Mouse (Mus musculus): ENCODE results near the gene Capzb. TPM values are rescaled to one million over a fixed set of nuclear protein-coding genes. Genes with fewer than 3 reads are reported as not detected.
A peak's percentile ranks its signal among the peaks of the same experiment; 100 is the strongest.

The Capzb gene
- polyA plus RNA-seq, 1 experiment from 2014 or later: 244 TPM

DNA sequence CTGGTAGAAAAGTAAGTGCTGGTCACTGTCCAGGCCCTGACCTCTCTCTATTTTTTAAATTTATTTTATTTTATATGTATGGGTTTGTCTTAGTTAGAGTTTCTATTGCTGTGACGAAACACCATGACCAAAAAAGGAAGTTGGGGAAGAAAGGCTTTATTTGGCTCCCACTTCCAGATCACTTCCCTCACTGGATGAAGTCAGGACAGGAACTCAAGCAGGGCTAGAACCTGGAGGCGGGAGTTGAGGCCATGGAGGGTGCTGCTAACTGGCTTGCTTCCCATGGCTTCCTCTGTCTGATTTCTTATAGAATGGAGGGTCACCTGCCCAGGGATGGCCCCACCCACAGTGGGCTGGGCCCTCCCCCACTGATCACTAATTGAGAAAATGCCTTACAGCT lies 31.6 kb upstream of the Capzb start:
- no peak for DNase-seq (ENCODE audit: low spot score, missing footprints)
- 67% methylated on average over 2 of the region's 2 CpGs for WGBS

DNA sequence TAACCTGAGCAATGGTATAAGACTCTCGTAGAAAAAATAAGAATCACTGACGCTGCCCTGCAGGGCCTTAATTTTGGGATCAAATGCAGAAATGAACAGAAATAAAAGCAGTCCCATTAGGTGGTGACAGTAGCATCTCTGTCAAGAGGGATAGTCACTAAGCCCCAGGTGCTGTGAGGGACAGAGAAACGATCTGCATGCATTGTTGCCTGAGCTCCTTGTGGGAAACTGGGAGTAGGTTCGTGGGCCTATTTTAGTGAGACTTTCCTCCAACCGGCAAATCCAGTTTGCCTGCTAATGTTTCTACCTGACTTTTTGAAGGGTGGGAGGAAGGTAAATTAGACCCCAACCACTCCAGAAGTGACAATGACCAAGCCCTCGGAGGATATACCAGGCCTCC lies 28.6 kb upstream of the Capzb start:
- ATAC-seq (ENCODE audit: low FRiP score): no peak
- 86% methylated on average over 6 of the region's 6 CpGs for WGBS
- no peaks in the 10 kb centered on the region for H3K36me3 ChIP-seq (ENCODE audit: control insufficient read depth, insufficient read depth, low read length)

More for the DNA sequence above, 31.6 kb upstream of the Capzb start:
- no peak overlapping the region for H3K27ac ChIP-seq (ENCODE audit: low read depth, low read length)
- H3K9me3 ChIP-seq (ENCODE audit: control insufficient read depth, low read length): no peaks in the 10 kb centered on the region
- H3K36me3 ChIP-seq (ENCODE audit: control insufficient read depth, insufficient read depth, low read length): no peaks in the 10 kb centered on the region
- no peaks in the 10 kb centered on the region for H3K4me1 ChIP-seq (ENCODE audit: control insufficient read depth, insufficient read depth, low read length)
- no peak overlapping the region for H3K4me2 ChIP-seq
- no peak for ATAC-seq (ENCODE audit: low FRiP score)
- H3K27me3 ChIP-seq (ENCODE audit: control insufficient read depth, insufficient read depth, low read length): no peaks in the 10 kb centered on the region
- no peak overlapping the region for H3K9ac ChIP-seq (ENCODE audit: low read length)
- no peak overlapping the region for H3K4me3 ChIP-seq (ENCODE audit: low read depth, low read length)

DNA sequence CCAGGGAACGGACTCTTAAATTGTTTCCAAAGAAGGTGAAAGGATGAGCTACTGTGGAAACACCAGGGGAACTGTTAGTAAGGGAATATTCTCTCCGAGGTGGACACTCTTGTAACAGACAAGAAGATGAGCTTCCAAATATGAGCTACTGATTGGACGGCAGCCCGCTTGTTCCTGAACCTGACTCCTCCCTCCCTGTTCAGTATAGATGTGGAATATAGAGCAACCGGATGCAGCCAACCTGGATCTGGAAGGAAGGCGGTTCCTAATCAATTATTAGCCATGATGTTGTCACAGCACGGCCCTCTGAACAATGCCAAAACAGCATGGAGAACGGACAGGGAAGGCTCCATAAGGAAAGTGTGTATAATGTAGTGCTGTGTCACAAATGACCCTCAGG lies 27.4 kb upstream of the Capzb start:
- ATAC-seq (ENCODE audit: low FRiP score) (no peak), DNase-seq (ENCODE audit: low spot score, missing footprints) (peak; percentile 77)
- H3K27ac ChIP-seq (ENCODE audit: low read depth, low read length): no peak overlapping the region
- H3K4me2 ChIP-seq: no peak overlapping the region
- H3K4me1 ChIP-seq (ENCODE audit: control insufficient read depth, insufficient read depth, low read length): no peaks in the 10 kb centered on the region
- H3K36me3 ChIP-seq (ENCODE audit: control insufficient read depth, insufficient read depth, low read length): no peaks in the 10 kb centered on the region
- no peak overlapping the region for H3K4me3 ChIP-seq (ENCODE audit: low read depth, low read length)
- no peaks in the 10 kb centered on the region for H3K27me3 ChIP-seq (ENCODE audit: control insufficient read depth, insufficient read depth, low read length)
- no peaks in the 10 kb centered on the region for H3K9me3 ChIP-seq (ENCODE audit: control insufficient read depth, low read length)
- no peak overlapping the region for H3K9ac ChIP-seq (ENCODE audit: low read length)
- WGBS: 90% methylated on average over 8 of the region's 8 CpGs

More for the DNA sequence above, 28.6 kb upstream of the Capzb start:
- H3K4me3 ChIP-seq (ENCODE audit: low read depth, low read length): no peak overlapping the region
- H3K4me2 ChIP-seq: no peak overlapping the region
- H3K9me3 ChIP-seq (ENCODE audit: control insufficient read depth, low read length): no peaks in the 10 kb centered on the region
- peak; percentile 77 for DNase-seq (ENCODE audit: low spot score, missing footprints)
- no peaks in the 10 kb centered on the region for H3K27me3 ChIP-seq (ENCODE audit: control insufficient read depth, insufficient read depth, low read length)
- no peak overlapping the region for H3K9ac ChIP-seq (ENCODE audit: low read length)
- no peaks in the 10 kb centered on the region for H3K4me1 ChIP-seq (ENCODE audit: control insufficient read depth, insufficient read depth, low read length)
- no peak overlapping the region for H3K27ac ChIP-seq (ENCODE audit: low read depth, low read length)

DNA sequence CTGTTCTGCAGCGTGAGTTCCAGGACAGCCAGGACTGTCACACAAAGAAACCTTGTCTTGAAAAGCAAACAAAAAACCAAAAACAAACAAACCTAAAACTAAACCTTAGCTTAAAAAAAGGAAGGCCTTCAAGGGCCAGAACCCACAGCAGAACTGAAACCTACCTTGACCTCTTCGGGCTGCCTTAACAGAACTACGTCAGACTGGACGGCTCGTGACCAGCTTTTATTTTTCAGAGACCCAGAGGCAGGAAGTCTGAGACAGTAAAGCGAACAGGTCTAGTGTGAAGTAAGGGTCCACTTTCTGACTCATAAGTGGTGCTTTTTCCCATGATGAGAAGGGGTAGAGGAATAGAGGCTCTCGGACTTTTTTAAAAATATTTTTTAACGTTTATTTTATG lies 26.5 kb upstream of the Capzb start:
- Histone ChIP-seq H3K9ac (ENCODE audit: low read length) (no peak overlapping the region), H3K27me3 (ENCODE audit: control insufficient read depth, insufficient read depth, low read length) (no peaks in the 10 kb centered on the region), H3K36me3 (ENCODE audit: control insufficient read depth, insufficient read depth, low read length) (no peaks in the 10 kb centered on the region), H3K27ac (ENCODE audit: low read depth, low read length) (no peak overlapping the region), H3K4me1 (ENCODE audit: control insufficient read depth, insufficient read depth, low read length) (no peaks in the 10 kb centered on the region), H3K9me3 (ENCODE audit: control insufficient read depth, low read length) (no peaks in the 10 kb centered on the region), H3K4me3 (ENCODE audit: low read depth, low read length) (no peak overlapping the region), H3K4me2 (no peak overlapping the region)
- ATAC-seq (ENCODE audit: low FRiP score) (no peak), DNase-seq (ENCODE audit: low spot score, missing footprints) (no peak)
- 87% methylated on average over 8 of the region's 8 CpGs for WGBS

DNA sequence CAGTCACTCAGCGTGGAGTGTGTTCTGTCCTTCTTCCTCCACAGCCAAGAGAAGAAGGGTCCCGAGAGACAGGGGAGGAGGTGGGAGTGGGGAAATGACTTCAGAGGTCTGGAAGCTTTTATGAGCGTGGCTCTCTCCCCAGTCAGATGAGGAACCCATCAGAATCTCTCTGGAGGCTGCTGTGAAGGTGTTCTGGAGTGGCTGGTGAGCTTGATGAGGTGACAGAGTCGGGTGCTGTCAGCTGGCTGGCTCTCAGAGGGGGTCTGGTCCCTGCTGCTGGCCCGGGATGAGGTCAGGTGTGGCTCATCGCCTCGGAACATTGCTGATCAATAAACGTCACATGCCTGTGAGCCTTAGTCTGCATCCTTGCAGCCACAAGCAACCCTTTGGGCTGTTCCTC lies 25.6 kb upstream of the Capzb start:
- Histone ChIP-seq H3K27ac (ENCODE audit: low read depth, low read length) (no peak overlapping the region), H3K9me3 (ENCODE audit: control insufficient read depth, low read length) (no peaks in the 10 kb centered on the region), H3K4me1 (ENCODE audit: control insufficient read depth, insufficient read depth, low read length) (no peaks in the 10 kb centered on the region), H3K36me3 (ENCODE audit: control insufficient read depth, insufficient read depth, low read length) (no peaks in the 10 kb centered on the region), H3K27me3 (ENCODE audit: control insufficient read depth, insufficient read depth, low read length) (no peaks in the 10 kb centered on the region), H3K4me3 (ENCODE audit: low read depth, low read length) (no peak overlapping the region), H3K9ac (ENCODE audit: low read length) (no peak overlapping the region), H3K4me2 (no peak overlapping the region)
- ATAC-seq (ENCODE audit: low FRiP score): no peak
- WGBS: 78% methylated on average over 8 of the region's 8 CpGs
- DNase-seq (ENCODE audit: low spot score, missing footprints): no peak

DNA sequence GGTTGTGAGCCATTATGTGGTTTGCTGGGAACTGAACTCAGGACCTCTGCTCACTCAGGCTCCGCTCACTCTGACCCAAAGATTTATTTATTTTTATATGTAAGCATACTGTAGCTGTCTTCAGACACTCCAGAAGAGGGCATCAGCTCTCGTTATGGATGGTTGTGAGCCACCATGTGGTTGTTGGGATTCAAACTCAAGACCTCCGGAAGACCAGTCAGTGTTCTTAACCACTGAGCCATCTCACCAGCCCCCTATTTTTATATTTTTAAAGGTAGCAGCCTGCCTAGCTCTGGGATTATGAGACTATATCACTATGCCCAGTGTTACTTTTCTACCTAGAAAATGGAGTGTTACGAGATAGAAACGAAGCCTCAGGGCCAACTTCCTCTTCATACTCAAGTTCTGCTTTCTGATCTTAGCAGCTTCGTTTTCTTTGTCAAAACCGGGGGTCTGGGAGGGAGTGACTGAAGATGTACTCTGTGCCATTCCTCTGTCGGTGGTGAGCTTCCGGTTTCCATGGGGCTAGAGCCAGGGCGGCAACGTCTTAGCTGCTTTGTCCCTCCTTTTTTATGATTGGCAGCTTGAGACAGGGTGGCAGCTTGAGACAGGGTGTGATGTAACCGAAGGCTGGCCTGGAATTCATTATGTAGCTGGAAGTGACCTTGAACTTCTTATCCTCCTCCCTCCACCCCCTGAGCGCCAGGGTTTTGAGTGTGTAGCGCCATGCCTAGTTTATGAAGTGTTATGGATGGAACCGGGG lies 23.5 kb upstream of the Capzb start:
- H3K4me2 ChIP-seq: no peak overlapping the region
- H3K27ac ChIP-seq (ENCODE audit: low read depth, low read length): no peak overlapping the region
- no peaks in the 10 kb centered on the region for H3K36me3 ChIP-seq (ENCODE audit: control insufficient read depth, insufficient read depth, low read length)
- H3K27me3 ChIP-seq (ENCODE audit: control insufficient read depth, insufficient read depth, low read length): no peaks in the 10 kb centered on the region
- H3K4me1 ChIP-seq (ENCODE audit: control insufficient read depth, insufficient read depth, low read length): no peaks in the 10 kb centered on the region
- no peak for ATAC-seq (ENCODE audit: low FRiP score)
- DNase-seq (ENCODE audit: low spot score, missing footprints): no peak
- 82% methylated on average over 15 of the region's 15 CpGs for WGBS
- no peaks in the 10 kb centered on the region for H3K9me3 ChIP-seq (ENCODE audit: control insufficient read depth, low read length)
- H3K4me3 ChIP-seq (ENCODE audit: low read depth, low read length): no peak overlapping the region
- H3K9ac ChIP-seq (ENCODE audit: low read length): no peak overlapping the region

DNA sequence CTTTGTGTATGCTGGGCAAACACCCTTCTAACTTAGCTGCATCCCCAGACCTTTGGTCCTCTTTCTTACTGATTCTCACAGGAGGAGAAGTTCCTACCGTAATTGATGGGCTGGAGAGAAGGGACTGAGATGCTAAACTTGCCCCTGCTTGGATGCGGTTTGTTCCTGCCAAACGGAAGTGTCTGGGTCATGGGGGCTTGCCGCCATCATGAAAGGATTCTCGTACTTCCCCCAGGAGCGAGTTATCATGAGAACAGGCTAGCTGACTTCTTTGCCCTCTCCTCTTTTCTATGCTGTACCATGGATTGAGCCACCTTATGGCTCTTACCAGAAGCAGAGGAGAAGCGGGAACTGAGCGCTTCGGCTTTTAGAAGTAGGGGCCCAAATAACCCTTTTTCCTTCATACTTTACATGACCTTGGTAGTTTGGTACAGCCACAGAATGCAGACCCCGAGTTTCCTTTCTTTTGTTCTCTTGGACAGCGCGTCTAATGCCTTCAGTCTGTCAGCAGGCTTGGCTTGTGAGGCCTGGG lies 22.9 kb upstream of the Capzb start:
- no peak overlapping the region for H3K4me2 ChIP-seq
- no peaks in the 10 kb centered on the region for H3K27me3 ChIP-seq (ENCODE audit: control insufficient read depth, insufficient read depth, low read length)
- WGBS: 62% methylated on average over 12 of the region's 12 CpGs
- H3K36me3 ChIP-seq (ENCODE audit: control insufficient read depth, insufficient read depth, low read length): no peaks in the 10 kb centered on the region
- H3K4me3 ChIP-seq (ENCODE audit: low read depth, low read length): no peak overlapping the region
- no peaks in the 10 kb centered on the region for H3K9me3 ChIP-seq (ENCODE audit: control insufficient read depth, low read length)
- DNase-seq (ENCODE audit: low spot score, missing footprints) (peak; percentile 81), ATAC-seq (ENCODE audit: low FRiP score) (no peak)
- no peak overlapping the region for H3K27ac ChIP-seq (ENCODE audit: low read depth, low read length)
- no peaks in the 10 kb centered on the region for H3K4me1 ChIP-seq (ENCODE audit: control insufficient read depth, insufficient read depth, low read length)
- no peak overlapping the region for H3K9ac ChIP-seq (ENCODE audit: low read length)

DNA sequence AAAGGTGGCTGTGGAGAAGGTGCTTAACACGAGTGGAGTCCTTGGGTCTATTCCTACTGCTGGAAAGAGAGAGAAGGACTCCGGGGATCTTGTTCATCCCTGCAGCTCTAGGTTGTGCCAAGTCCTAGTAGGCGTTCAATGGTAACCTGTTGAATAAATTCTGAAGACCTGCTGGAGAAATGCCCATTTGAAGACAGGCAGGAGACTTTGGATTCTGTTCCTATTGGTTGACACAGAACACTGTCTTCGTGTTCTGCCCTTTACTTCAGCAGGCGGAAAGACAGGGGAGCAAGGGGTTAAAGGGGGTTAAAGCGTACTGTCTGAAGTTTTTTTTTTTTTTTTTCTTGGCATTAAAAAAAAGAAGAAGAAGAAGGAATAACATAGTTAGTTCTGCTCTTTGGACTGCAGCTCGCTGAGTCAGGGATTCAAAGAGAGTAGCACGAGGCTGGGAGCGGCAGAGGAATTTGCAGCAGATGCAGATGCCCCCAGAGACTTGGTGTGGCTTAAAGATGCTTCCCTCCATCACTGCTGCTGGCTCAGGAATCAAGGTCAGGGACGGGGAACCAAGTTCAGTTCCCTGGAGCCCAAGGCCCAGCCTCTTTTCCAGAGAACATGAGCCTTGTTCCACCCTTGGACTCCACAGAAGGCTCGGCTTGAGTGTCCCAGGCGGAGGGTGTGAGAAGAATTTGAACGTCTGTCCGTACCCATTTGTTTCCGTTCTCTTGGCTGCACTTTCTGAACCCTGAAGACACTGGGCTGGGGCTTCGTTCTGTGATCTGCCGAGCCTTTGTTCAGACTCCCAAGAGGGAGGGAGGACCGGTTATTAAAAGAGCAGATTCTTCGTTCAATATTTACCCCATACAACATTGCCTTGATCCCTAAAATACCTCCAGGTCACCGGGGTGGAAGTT lies 17.4 kb upstream of the Capzb start:
- no peak overlapping the region for H3K4me2 ChIP-seq
- no peak for ATAC-seq (ENCODE audit: low FRiP score)
- no peaks in the 10 kb centered on the region; the same call in 1 of the 2 replicates for H3K9me3 ChIP-seq (ENCODE audit: control insufficient read depth, low read length)
- no peaks in the 10 kb centered on the region for H3K27me3 ChIP-seq (ENCODE audit: control insufficient read depth, insufficient read depth, low read length)
- H3K9ac ChIP-seq (ENCODE audit: low read length): no peak overlapping the region
- H3K27ac ChIP-seq (ENCODE audit: low read depth, low read length): no peak overlapping the region
- WGBS: 65% methylated on average over 20 of the region's 20 CpGs
- DNase-seq (ENCODE audit: low spot score, missing footprints): no peak
- H3K4me1 ChIP-seq (ENCODE audit: control insufficient read depth, insufficient read depth, low read length): no peaks in the 10 kb centered on the region
- H3K4me3 ChIP-seq (ENCODE audit: low read depth, low read length): no peak overlapping the region
- H3K36me3 ChIP-seq (ENCODE audit: control insufficient read depth, insufficient read depth, low read length): no peaks in the 10 kb centered on the region

DNA sequence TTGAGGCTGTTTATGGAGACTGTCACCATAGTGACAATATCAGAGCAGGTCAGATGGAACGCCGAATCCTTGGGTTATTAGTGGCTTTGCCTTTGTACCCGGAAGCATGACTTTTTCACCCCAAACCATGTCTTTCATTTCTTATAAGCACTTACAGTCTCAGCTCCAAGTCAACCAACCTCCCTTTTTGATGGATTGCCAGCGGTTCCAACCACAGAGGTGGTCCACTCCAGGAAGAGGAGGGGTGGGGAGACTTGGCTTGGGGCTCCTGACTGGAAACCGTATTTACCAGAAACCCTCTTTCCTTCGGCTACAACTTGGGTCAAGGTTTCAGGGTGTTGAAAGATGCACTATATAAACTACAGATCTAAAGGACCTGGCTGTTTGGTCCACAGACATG lies 16.7 kb upstream of the Capzb start:
- WGBS: 71% methylated on average over 6 of the region's 6 CpGs
- no peak overlapping the region for H3K4me2 ChIP-seq
- DNase-seq (ENCODE audit: low spot score, missing footprints) (no peak), ATAC-seq (ENCODE audit: low FRiP score) (no peak)
- no peak overlapping the region for H3K27ac ChIP-seq (ENCODE audit: low read depth, low read length)
- H3K27me3 ChIP-seq (ENCODE audit: control insufficient read depth, insufficient read depth, low read length): no peaks in the 10 kb centered on the region
- no peaks in the 10 kb centered on the region for H3K4me1 ChIP-seq (ENCODE audit: control insufficient read depth, insufficient read depth, low read length)
- no peak overlapping the region for H3K4me3 ChIP-seq (ENCODE audit: low read depth, low read length)
- no peaks in the 10 kb centered on the region for H3K36me3 ChIP-seq (ENCODE audit: control insufficient read depth, insufficient read depth, low read length)
- no peaks in the 10 kb centered on the region; the same call in 1 of the 2 replicates for H3K9me3 ChIP-seq (ENCODE audit: control insufficient read depth, low read length)
- no peak overlapping the region for H3K9ac ChIP-seq (ENCODE audit: low read length)
